ENCODE assay signal across 12 mouse cellular contexts in the genomic region with DNA sequence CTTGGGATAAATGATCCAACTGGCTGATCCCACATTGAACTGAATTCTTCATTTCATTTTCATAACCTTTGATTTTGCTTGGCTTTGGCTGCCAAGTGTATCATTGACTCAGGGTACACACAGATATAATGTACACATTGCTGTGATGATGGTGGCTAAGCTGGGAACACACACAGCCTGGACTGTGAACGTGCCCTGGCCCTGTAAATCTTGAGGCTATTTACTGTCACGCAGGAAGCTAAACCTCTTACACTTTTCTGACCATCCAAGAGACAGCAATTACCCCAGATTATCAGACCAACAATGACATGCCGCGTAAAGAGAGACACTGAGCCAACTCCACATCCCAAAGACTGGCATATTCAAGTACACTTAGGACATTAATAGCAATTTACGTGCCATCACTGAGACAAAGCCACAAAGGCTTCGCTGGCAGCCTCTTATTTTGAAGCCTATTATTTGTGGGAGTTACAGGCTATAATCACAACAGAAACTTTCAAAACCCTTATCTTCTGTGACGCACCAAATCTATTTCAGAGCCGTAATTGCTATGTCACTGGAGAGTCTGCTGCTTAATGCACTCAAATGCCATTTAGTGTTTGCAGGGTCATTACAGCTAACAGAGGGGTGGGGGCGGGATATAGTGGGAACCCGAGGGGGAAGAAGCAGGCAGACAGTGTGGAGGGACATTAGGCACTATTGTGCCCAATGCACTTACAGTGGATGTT.
DNase-seq lines count a peak whose midpoint lies in the region; ATAC-seq and TF ChIP-seq lines count a peak whose summit lies in the region.
"Had no signal": no experiment of that assay in that cellular context is flagged by ENCODE, and none has a peak within 500 bp of the region (broad histone marks: within the 10 kb centered on the region; RNA-seq: fewer than 3 reads in every experiment).

No protein-coding gene starts in this region.

- H3K27me3 ChIP-seq in heart, embryonic 13.5 days (replicated peaks) = no peaks in the 10 kb centered on the region
- no peaks in the 10 kb centered on the region for H3K27me3 ChIP-seq in lung, postnatal 0 days (replicated peaks; ENCODE audit: insufficient read depth, low read length)
- H3K27me3 ChIP-seq in forebrain, embryonic 15.5 days = no peaks in the 10 kb centered on the region

- intact Hi-C loops in heart, postnatal 36 days (cut with DNase I) = no loop called here

- no peak for DNase-seq in heart, postnatal 36 days
- DNase-seq in lung, postnatal 0 days (ENCODE audit: low spot score) = peak; percentile 11
- no peak for DNase-seq in lung, adult 2 months
- DNase-seq in retina, postnatal 1 day = peak; percentile 62
- DNase-seq: kidney, postnatal 10 days; lung, postnatal 4 days; right cerebral cortex, postnatal 25 days had no signal

- peak overlapping the region; percentile 8; the same call in 1 of the 2 replicates for H3K27ac ChIP-seq in heart, embryonic 13.5 days (replicated peaks)
- H3K27ac ChIP-seq in lung, postnatal 0 days (ENCODE audit: low read length) = no peak overlapping the region
- peak overlapping the region; percentile 59 for H3K27ac ChIP-seq in forebrain, embryonic 15.5 days (replicated peaks)

- TF ChIP-seq EP300 in lung, postnatal 0 days (IDR thresholded peaks at IDR 0.05) = no peak

- peaks cover 5% of the 10 kb centered on the region for H3K36me3 ChIP-seq in heart, embryonic 13.5 days
- H3K36me3 ChIP-seq in lung, postnatal 0 days (ENCODE audit: insufficient read depth, low read length) = no peaks in the 10 kb centered on the region
- H3K36me3 ChIP-seq in forebrain, embryonic 15.5 days = peaks cover 6% of the 10 kb centered on the region; the same call in 1 of the 2 replicates

- no peak overlapping the region for H3K4me3 ChIP-seq in heart, embryonic 13.5 days
- no peak overlapping the region for H3K4me3 ChIP-seq in lung, postnatal 0 days (ENCODE audit: low read depth, low read length)
- no peak overlapping the region for H3K4me3 ChIP-seq in lung, adult 2 months (replicated peaks; ENCODE audit: extremely low read depth, low read depth, low read length)
- no peak overlapping the region for H3K4me3 ChIP-seq in forebrain, embryonic 15.5 days

- H3K4me1 ChIP-seq in heart, embryonic 13.5 days = peaks cover 31% of the 10 kb centered on the region
- peaks cover 5% of the 10 kb centered on the region; the same call in 1 of the 2 replicates for H3K4me1 ChIP-seq in lung, postnatal 0 days (ENCODE audit: insufficient read depth, low read depth, low read length)
- peaks cover 13% of the 10 kb centered on the region for H3K4me1 ChIP-seq in lung, adult 2 months (ENCODE audit: control insufficient read depth, insufficient read depth, low read length)
- H3K4me1 ChIP-seq in forebrain, embryonic 15.5 days = peaks cover 26% of the 10 kb centered on the region

- no peak overlapping the region for H3K9ac ChIP-seq in heart, embryonic 13.5 days
- no peak overlapping the region for H3K9ac ChIP-seq in lung, postnatal 0 days (replicated peaks; ENCODE audit: low read depth)
- no peak overlapping the region for H3K9ac ChIP-seq in forebrain, embryonic 15.5 days (replicated peaks)

- no peak for TF ChIP-seq POLR2A in lung, adult 2 months (IDR thresholded peaks at IDR 0.05; ENCODE audit: borderline replicate concordance, extremely low read depth, low read depth, low read length)

- ATAC-seq in heart, embryonic 13.5 days (ENCODE audit: extremely low read depth, insufficient number of reproducible peaks, low FRiP score, low TSS enrichment) = no peak
- ATAC-seq in lung, postnatal 0 days = no peak
- ATAC-seq in forebrain, embryonic 15.5 days (replicated peaks) = peak; percentile 90
- ATAC-seq in frontal cortex, adult (ENCODE audit: low TSS enrichment) = no peak
- no peak for ATAC-seq in erythroid progenitor cell, adult 5-6 weeks (replicated peaks; ENCODE audit: low FRiP score, poor library complexity, severe bottlenecking)
- ATAC-seq: inflammation-experienced regulatory T-cells, adult 6 months had no signal

- no peaks in the 10 kb centered on the region for H3K9me3 ChIP-seq in heart, embryonic 13.5 days
- no peaks in the 10 kb centered on the region for H3K9me3 ChIP-seq in lung, postnatal 0 days (ENCODE audit: low read length)
- H3K9me3 ChIP-seq in forebrain, embryonic 15.5 days = no peaks in the 10 kb centered on the region

- no peak for TF ChIP-seq CTCF in lung, postnatal 0 days (IDR thresholded peaks at IDR 0.05)
- TF ChIP-seq CTCF in lung, adult 2 months (IDR thresholded peaks at IDR 0.05; ENCODE audit: insufficient read depth, low read length) = no peak

- 74% methylated on average over 10 of the region's 10 CpGs for WGBS in heart, embryonic 13.5 days
- WGBS in lung, postnatal 0 days = 74% methylated on average over 10 of the region's 10 CpGs
- 74% methylated on average over 10 of the region's 10 CpGs for WGBS in lung, adult 2 months
- WGBS in forebrain, embryonic 15.5 days = 30% methylated on average over 10 of the region's 10 CpGs

- no peak overlapping the region for H3K4me2 ChIP-seq in heart, embryonic 13.5 days
- no peak overlapping the region for H3K4me2 ChIP-seq in lung, postnatal 0 days (replicated peaks; ENCODE audit: low read depth, low read length)
- no peak overlapping the region for H3K4me2 ChIP-seq in forebrain, embryonic 15.5 days (replicated peaks)

Comparison
In these comparisons a context has a peak if more than half of its experiments do, and no peak if none do; other contexts are left out.
1. DNase-seq: peak in lung, postnatal 0 days (single experiment) and retina, postnatal 1 day (single experiment); none in heart, postnatal 36 days (0 of 2) and lung, adult 2 months (single experiment).